Mouse (Mus musculus): ENCODE measurements around the gene Arl8a. TPM values are rescaled to one million over a fixed set of nuclear protein-coding genes. Genes with fewer than 3 reads are reported as not detected.
A peak's percentile ranks its signal among the peaks of the same experiment; 100 is the strongest.

The Arl8a gene
- polyA plus RNA-seq, 1 experiment from 2014 or later, result 29.7 TPM

GRCm38 (mm10) chr1:135204196-135205126, 57.8 kb downstream of the Arl8a start:
- no peak overlapping the region for H3K27ac ChIP-seq (ENCODE audit: low read depth, low read length)
- H3K9ac ChIP-seq (ENCODE audit: low read depth, low read length), result no peak overlapping the region
- no peaks in the 10 kb centered on the region for H3K9me3 ChIP-seq (replicated peaks; ENCODE audit: control insufficient read depth, low read length)
- H3K4me1 ChIP-seq (ENCODE audit: control insufficient read depth, insufficient read depth, low read length), result peaks cover 17% of the 10 kb centered on the region
- ATAC-seq (replicated peaks; ENCODE audit: insufficient number of reproducible peaks, low FRiP score, low TSS enrichment), result no peak; the same call in 1 of the 2 replicates
- H3K4me2 ChIP-seq, result 0 out of 2 replicates have a peak overlapping the region, but pooled peaks have one; percentile 5
- no peaks in the 10 kb centered on the region for H3K36me3 ChIP-seq (ENCODE audit: control insufficient read depth, insufficient read depth, low read length)
- H3K27me3 ChIP-seq (ENCODE audit: control insufficient read depth, insufficient read depth, low read length), result peaks cover 23% of the 10 kb centered on the region
- WGBS (ENCODE audit: insufficient replicate concordance), result 12% methylated on average over 12 of the region's 12 CpGs
- no peak overlapping the region for H3K4me3 ChIP-seq (ENCODE audit: low read depth, low read length)

- H3K9ac ChIP-seq (ENCODE audit: low read depth, low read length), result no peak overlapping the region
- 27% methylated on average over 4 of the region's 4 CpGs for WGBS (ENCODE audit: insufficient replicate concordance)
- no peak for ATAC-seq (replicated peaks; ENCODE audit: insufficient number of reproducible peaks, low FRiP score, low TSS enrichment)
- H3K27ac ChIP-seq (ENCODE audit: low read depth, low read length), result no peak overlapping the region
- peaks cover 22% of the 10 kb centered on the region for H3K27me3 ChIP-seq (ENCODE audit: control insufficient read depth, insufficient read depth, low read length)
- 0 out of 2 replicates have a peak overlapping the region, but pooled peaks have one; percentile 5 for H3K4me2 ChIP-seq
- H3K4me1 ChIP-seq (ENCODE audit: control insufficient read depth, insufficient read depth, low read length), result peaks cover 14% of the 10 kb centered on the region
- no peaks in the 10 kb centered on the region for H3K9me3 ChIP-seq (replicated peaks; ENCODE audit: control insufficient read depth, low read length)
- H3K4me3 ChIP-seq (ENCODE audit: low read depth, low read length), result no peak overlapping the region
- no peaks in the 10 kb centered on the region for H3K36me3 ChIP-seq (ENCODE audit: control insufficient read depth, insufficient read depth, low read length)
Measured at GRCm38 (mm10) chr1:135205257-135205656, 58.6 kb downstream of the Arl8a start.

Other genes starting within 250 kb of the Arl8a start
- gene Ppp1r12b, start 190.9 kb upstream of the Arl8a start, polyA plus RNA-seq (2014; fragmentation: Nextera tagmentation; extraction: Ambion mirVana), result 23.2 and 26.7 TPM in 2 replicates
- 48.0 and 48.6 TPM in 2 replicates for gene Ube2t, start 184.3 kb upstream of the Arl8a start, polyA plus RNA-seq (2014; fragmentation: Nextera tagmentation; extraction: Ambion mirVana)
- 1.0 and 1.4 TPM in 2 replicates for gene Lgr6, start 41.5 kb upstream of the Arl8a start, polyA plus RNA-seq (2014; fragmentation: Nextera tagmentation; extraction: Ambion mirVana)
- gene Ptpn7, start 14.1 kb upstream of the Arl8a start, polyA plus RNA-seq (2014; fragmentation: Nextera tagmentation; extraction: Ambion mirVana), result 1.2 and 2.0 TPM in 2 replicates
- not detected in 2 replicates for gene Gpr37l1, start 20.9 kb downstream of the Arl8a start, polyA plus RNA-seq (2014; fragmentation: Nextera tagmentation; extraction: Ambion mirVana)
- 1.0 and 1.3 TPM in 2 replicates for gene Elf3, start 111.7 kb downstream of the Arl8a start, polyA plus RNA-seq (2014; fragmentation: Nextera tagmentation; extraction: Ambion mirVana)
- gene Rnpep, start 137.3 kb downstream of the Arl8a start, polyA plus RNA-seq (2014; fragmentation: Nextera tagmentation; extraction: Ambion mirVana), result 64.4 and 65.2 TPM in 2 replicates
- 333 and 344 TPM in 2 replicates for gene Timm17a, start 167.0 kb downstream of the Arl8a start, polyA plus RNA-seq (2014; fragmentation: Nextera tagmentation; extraction: Ambion mirVana)
- 1.5 and 2.0 TPM in 2 replicates for gene Lmod1, start 178.0 kb downstream of the Arl8a start, polyA plus RNA-seq (2014; fragmentation: Nextera tagmentation; extraction: Ambion mirVana)
- 25.6 and 27.0 TPM in 2 replicates for gene Shisa4, start 228.4 kb downstream of the Arl8a start, polyA plus RNA-seq (2014; fragmentation: Nextera tagmentation; extraction: Ambion mirVana)

All from heart, embryonic 11.5 days (tissue).